Mouse (Mus musculus) CD8-positive naive resting alpha-beta T cell, adult 2 months (primary cell): ENCODE results near the gene Bcl7b.
A peak's percentile ranks its signal among the peaks of the same experiment; 100 is the strongest.

Experiments used
- DNase-seq, 2 experiments: peaks; one replicate each; pipeline ENCODE4 v3.0.0; 2022; ENCODE audit warnings: low read depth in 2 of 2, low spot score in 2 of 2

Bcl7b gene

GRCm38 (mm10) chr5:135168063-135169062, at the start of gene Bcl7b:
Gene Bcl7b, plus strand, starts transcription at chr5:135168283.
- peak; percentile 91 to 93 for DNase-seq

- peak; percentile 51 for DNase-seq
Observed at GRCm38 (mm10) chr5:135118589-135119081, 49.4 kb upstream of the Bcl7b start.

DNA sequence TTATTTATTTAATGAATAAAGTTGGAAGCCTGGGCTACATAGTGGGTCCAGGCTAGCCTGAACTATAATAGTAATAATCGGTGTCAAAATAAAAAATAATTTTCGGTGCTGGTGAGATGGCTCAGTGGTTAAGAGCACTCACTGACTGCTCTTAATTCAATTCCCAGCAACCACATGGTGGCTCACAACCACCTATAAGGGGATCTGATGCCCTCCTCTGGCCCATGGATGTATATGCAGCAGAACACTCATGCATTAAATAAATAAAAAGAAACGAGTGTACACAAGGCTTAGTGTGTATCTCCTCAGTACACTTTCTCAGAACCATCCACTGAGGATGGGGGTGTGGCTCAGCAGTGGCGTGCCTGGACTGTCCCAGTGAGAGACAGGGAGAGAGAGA, 47.3 kb upstream of the Bcl7b start:
- no peak for DNase-seq

DNA sequence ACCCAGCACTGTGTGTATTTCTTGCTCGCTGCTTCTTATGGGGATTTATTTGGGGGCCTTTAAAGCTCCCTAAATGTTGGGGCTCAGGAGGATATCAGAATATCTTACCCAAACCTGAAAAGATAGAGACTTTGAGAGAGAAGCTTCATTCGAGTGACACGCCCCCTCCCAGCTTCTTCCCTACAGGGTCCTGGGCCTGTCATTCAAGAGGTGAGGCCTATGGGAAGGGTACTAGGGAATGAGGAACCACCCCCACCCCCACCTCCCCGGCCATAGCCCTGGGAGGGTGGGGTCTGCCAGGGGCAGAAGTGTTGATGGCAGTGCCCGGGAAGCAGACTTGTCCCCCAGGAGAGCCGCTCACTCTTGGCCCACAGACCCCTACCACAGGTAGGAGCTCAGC, 42.0 kb upstream of the Bcl7b start:
- no peak for DNase-seq

DNA sequence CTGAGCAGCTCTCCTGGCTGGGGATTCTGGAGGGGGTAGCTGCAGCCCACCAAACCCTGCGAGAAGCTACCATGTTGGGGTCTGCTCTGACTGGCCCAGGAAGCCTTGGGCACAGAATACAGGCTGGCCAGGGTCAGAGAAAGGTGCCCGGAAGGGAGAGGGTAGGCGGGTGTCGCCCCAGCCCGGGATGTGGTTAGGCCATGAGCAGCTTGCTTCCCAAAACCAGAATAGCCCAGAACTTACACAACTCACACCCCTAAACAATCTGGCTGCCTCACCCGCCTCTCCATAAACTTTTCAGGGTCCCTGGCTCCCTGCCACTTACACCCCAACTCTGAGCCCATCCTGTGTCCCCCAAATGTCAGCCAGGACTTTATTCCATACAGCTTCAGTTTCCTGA, 40.4 kb upstream of the Bcl7b start:
- no peak for DNase-seq

GRCm38 (mm10) chr5:135129747-135130146, 38.3 kb upstream of the Bcl7b start:
- no peak for DNase-seq

DNA sequence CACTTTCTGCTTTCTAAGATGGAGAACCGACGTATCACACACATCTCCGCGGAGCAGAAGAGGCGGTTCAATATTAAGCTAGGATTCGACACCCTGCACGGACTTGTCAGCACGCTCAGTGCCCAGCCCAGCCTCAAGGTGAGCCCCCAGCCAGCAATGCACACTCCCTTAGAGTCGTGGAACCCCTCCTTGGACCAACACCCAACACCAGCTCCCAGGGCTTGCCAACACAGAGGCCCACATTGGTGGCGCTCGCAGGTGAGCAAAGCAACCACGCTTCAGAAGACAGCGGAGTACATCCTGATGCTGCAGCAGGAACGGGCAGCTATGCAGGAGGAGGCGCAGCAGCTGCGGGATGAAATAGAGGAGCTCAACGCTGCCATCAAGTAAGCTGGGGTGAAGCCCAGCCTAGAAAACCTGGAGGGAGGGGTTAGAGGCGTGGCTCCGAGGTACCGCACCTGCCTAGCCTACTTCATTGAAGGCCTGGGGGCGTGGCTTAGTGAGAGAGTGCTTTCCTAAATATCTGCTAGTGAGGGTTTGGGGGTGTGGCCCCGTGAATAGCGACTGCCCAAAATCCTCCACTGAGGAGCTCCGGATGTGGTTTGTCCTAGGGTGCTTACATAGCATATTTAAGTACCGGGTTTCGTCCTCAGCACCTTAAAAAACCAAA, 34.2 kb upstream of the Bcl7b start:
- peak; percentile 43 to 60 for DNase-seq

DNA sequence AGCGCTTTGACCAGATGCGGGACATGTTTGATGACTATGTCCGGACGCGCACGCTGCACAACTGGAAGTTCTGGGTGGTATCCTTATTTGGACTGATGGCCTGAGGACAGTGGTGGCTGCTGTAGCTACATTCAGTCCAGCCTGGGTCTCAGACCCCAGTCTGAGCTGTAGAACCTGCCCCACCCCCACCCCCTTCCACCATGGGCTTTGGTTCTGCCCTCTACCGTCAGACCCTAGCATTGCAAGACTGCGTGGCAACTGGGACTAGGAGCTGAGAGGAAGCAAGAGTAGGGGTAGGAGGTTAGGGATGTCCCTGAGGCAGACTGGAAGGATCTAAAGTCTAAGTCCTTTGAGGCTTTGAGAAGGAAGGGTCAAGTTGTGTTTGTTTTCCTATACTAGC, 33.5 kb upstream of the Bcl7b start:
- DNase-seq: peak in 1 of 2 experiments; percentile 20

GRCm38 (mm10) chr5:135139881-135140280, 28.2 kb upstream of the Bcl7b start:
- DNase-seq: no peak

DNA sequence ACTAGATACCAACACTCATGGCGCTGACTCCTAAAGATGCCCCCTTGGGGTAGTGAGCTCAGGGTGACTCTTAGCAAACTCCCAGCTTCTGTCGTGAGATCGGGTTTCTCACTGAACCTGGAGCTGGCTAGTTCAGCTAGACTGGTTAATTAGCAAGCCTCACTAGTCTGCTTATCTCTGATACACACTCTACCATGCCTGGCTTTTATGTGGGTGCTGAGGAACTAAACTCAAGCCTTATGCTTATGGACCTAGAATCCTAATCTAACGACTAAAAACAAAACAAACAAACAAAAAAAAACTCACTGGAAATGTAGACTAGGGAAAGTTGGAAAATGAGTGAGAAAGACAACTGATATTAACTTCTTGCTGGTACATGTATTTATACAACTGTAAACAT, 23.6 kb upstream of the Bcl7b start:
- no peak for DNase-seq

DNA sequence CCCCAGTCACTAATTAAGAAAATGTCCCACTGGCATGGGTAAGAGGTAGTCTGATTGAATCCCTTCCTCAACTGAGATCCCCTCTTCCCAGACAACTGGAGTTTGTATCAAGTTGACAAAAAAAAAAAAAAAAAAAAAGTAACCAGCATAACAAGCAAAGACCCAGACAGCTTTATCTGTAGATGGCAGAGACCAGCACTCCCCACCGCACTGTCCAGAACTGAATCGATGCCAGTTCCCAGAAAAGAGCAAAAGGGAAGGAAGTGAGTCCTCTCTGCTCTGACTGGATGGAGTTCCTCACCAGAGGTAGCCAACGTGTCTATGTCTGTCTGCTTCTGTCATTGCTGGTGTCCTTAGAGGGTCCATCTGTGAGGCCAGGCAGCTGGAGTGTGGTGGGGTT, 22.6 kb upstream of the Bcl7b start:
- no peak for DNase-seq

DNA sequence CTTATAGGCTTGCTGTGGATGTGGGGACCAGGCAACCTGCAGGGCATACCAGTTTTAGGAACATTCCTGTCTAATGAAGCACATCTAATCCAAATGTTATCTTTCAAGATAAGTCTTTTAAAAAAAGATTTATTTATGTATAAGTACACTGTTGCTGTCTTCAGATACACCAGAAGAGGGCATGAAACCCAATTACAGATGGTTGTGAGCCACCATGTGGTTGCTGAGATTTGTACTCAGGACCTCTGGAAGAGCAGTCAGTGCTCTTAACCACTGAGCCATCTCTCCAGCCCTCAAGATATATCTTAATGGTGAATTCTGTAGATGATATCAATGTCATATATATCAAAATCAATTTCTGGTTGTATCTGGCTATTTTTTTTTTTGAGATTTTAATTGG, 22.1 kb upstream of the Bcl7b start:
- DNase-seq: no peak

DNA sequence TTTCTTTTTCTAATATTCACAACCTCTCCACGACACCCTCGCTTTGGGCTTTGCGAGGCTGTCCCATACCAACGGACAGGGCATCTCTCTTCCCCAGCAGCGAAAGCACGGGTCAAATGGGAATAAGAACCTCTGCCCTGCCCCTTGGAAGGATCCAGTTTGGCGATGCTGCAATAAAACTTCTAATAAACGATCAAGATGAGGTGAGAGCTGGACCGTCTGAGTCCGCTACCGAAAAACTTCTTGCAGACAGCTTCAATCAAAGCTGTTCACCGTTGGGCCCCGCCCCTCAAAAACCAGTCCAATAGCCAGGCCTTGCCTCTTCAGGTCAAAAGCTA, 19.4 kb upstream of the Bcl7b start:
- no peak for DNase-seq

DNA sequence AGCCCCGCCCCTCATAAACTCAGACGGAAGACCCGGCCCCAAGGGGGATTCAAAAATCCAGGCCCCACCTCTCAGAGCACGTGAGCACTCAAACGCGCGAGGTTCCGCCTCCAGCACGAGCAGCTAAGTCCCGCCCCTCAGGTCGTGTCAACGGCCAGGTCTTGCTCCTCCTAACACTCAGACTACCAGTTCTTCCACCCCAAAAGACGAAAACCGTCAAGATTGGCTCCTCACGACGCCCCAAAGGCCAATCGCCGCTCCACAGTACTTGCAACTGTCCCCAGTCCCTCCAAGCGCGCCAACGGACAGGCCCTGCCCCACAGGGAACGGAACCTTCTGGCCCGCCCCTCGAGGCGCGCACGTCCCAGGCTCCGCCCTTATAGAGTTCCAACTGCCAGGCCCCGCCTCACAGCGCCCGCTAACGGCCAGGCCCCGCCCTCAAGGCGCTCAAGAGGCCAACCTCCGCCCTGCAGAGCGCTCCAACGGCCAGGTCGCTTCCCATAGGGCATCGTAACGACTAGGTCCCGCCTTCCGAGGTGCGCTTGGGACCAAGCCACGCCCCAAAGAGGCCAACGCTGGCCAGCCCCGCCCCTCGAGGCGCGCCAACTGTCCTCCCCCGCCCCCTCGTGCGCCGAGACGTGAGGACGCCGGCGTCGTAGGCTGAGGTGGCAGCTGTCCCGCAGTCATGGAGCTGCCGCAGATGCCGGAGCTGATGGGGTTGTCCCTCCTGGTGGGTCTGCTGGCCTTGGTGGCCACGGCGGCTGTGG, 18.8 kb upstream of the Bcl7b start, which contains the start of gene Tbl2:
TSS of gene Tbl2 (plus strand) at position 605 of the 767 bp plus-strand sequence.
- DNase-seq: peak; percentile 98 to 99

GRCm38 (mm10) chr5:135149820-135150178, 18.3 kb upstream of the Bcl7b start:
- no peak for DNase-seq

- no peak for DNase-seq
Observed at GRCm38 (mm10) chr5:135156496-135156895, 11.6 kb upstream of the Bcl7b start.

GRCm38 (mm10) chr5:135161221-135161620, 6.9 kb upstream of the Bcl7b start:
- no peak for DNase-seq

- DNase-seq: no peak
Observed at GRCm38 (mm10) chr5:135161650-135162049, 6.4 kb upstream of the Bcl7b start.

DNA sequence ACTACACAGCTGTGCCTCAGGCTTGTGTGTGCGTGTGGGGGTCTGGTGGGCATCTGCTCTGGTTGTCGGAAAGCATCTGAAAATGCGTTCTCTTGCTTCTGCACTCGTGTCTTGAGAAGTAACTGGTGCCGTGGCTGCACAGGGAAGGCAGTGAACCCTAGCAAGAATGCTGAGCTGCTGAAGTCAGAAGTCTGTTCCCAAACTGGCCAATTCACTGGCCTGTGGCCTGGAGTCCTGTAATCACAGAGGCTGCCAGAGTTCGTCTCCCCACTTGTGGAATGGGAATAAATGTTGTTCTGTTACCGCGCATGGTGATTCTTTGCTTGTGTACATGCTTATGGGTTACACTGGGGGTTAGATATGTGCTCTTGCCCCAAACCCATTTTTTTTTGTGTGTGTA, 5.7 kb upstream of the Bcl7b start:
- no peak for DNase-seq

DNA sequence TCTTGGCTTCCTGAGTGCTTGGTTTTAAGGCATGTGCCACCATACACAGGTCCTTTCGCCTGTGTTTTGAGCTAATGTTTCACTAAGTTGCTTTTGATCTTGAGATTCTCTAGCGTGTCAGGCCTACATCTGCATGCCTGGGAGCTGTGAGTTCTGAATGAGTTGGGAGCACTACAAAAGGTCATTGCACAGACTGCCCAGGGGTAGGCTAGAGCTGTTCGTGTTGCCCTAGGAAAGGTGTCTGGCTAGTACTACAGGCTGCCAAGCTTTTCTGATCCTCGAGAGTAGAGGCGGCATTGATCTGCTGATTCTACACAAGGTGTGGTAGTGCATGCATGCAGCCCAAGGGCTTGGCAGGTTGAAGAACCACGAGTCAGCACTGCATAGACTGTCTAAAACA, 5.3 kb upstream of the Bcl7b start:
- DNase-seq: no peak

GRCm38 (mm10) chr5:135166909-135167308, 1.2 kb upstream of the Bcl7b start:
- DNase-seq: no peak
